29 mouse cellular contexts compared by ENCODE assay signal in the genomic region with DNA sequence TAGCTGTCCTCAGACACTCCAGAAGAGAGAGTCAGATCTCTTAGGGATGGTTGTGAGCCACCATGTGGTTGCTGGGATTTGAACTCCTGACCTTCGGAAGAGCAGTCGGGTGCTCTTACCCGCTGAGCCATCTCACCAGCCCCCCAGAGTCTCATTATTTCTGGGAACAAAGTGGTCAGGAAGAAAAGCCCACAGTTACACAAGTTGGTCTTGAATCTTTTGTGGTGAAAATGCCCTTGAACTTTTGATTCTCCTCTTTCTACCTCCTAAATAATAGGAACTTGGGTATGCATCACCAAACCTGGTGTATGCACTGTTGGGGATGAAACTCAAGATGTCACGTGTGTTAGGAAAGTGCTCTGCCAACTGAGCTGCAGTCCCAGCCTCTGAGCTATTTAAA. TPM values are rescaled to one million over a fixed set of nuclear protein-coding genes. Genes with fewer than 3 reads are reported as not detected.
DNase-seq lines count a peak whose midpoint lies in the region; ATAC-seq and TF ChIP-seq lines count a peak whose summit lies in the region.
"Had no signal": no experiment of that assay in that cellular context is flagged by ENCODE, and none has a peak within 500 bp of the region (broad histone marks: within the 10 kb centered on the region; RNA-seq: fewer than 3 reads in every experiment).

No protein-coding gene starts in this region.

- TF ChIP-seq EP300 in liver, postnatal 0 days (IDR thresholded peaks at IDR 0.05; ENCODE audit: low read depth) = no peak
- no peak for TF ChIP-seq EP300 in CH12.LX (IDR thresholded peaks at IDR 0.05; ENCODE audit: low read length)

- 52% methylated on average over 4 of the region's 4 CpGs for WGBS in liver, adult 2 months
- WGBS in liver, postnatal 0 days (ENCODE audit: insufficient replicate concordance) = 70% methylated on average over 4 of the region's 4 CpGs
- WGBS in kidney, embryonic 15.5 days = 69% methylated on average over 4 of the region's 4 CpGs
- 61% methylated on average over 4 of the region's 4 CpGs for WGBS in forebrain, embryonic 13.5 days
- 43% methylated on average over 4 of the region's 4 CpGs for WGBS in cerebellum, adult 2 months

- TF ChIP-seq RAD21 in CH12.LX (IDR thresholded peaks at IDR 0.05; ENCODE audit: low read depth, low read length) = no peak

- in situ Hi-C loops in CH12.LX (cut with MboI; ENCODE audit: low pct_ligation_motif_present, low pct_unique_long_range_greater_than_20kb, low sequenced_read_pairs) = loop anchor here (25.0 kb wide), 1 partner anchor 295 kb away; the partner anchor contains the start of genes Abhd16b and Tpd52l2

- H3K4me3 ChIP-seq in liver, adult 2 months (ENCODE audit: insufficient read depth, low read depth, low read length) = no peak overlapping the region
- no peak overlapping the region for H3K4me3 ChIP-seq in liver, postnatal 0 days (ENCODE audit: low read depth, low read length)
- no peak overlapping the region for H3K4me3 ChIP-seq in CH12.LX (replicated peaks in 1 of 3; ENCODE audit: low read depth in 2 of 3, low read length in 2 of 3, poor library complexity in 1 of 3)
- no peak overlapping the region for H3K4me3 ChIP-seq in kidney, embryonic 15.5 days (replicated peaks)
- no peak overlapping the region for H3K4me3 ChIP-seq in forebrain, embryonic 13.5 days
- H3K4me3 ChIP-seq in cerebellum, adult 2 months (replicated peaks; ENCODE audit: insufficient read depth, low read depth, low read length) = no peak overlapping the region
- H3K4me3 ChIP-seq: forebrain, embryonic 10.5 days; gastrocnemius, adult 2 months; heart, embryonic 12.5 days; heart, embryonic 15.5 days; hindbrain, embryonic 10.5 days; hindbrain, embryonic 13.5 days; intestine, embryonic 15.5 days had no signal

- H3K4me2 ChIP-seq in liver, postnatal 0 days (ENCODE audit: low read depth, low read length) = no peak overlapping the region
- H3K4me2 ChIP-seq in CH12.LX (ENCODE audit: insufficient read depth, low read depth, poor library complexity, severe bottlenecking) = peak overlapping the region; percentile 26; the same call in 1 of the 2 replicates
- no peak overlapping the region for H3K4me2 ChIP-seq in kidney, embryonic 15.5 days
- H3K4me2 ChIP-seq in forebrain, embryonic 13.5 days = no peak overlapping the region
- H3K4me2 ChIP-seq: heart, embryonic 12.5 days; heart, embryonic 15.5 days; hindbrain, embryonic 13.5 days; intestine, embryonic 15.5 days had no signal

- no peaks in the 10 kb centered on the region for H3K79me2 ChIP-seq in liver, adult 2 months (ENCODE audit: control insufficient read depth, insufficient read depth, low read length)
- H3K79me2 ChIP-seq in CH12.LX (replicated peaks; ENCODE audit: control insufficient read depth, extremely low read depth, insufficient read depth, poor library complexity, severe bottlenecking) = no peaks in the 10 kb centered on the region

- DNase-seq in liver, adult 2 months (ENCODE audit: extremely low read depth, low read depth, low spot score) = peak; percentile 13
- DNase-seq in liver, postnatal 0 days = no peak
- peak; percentile 18 for DNase-seq in CH12.LX (ENCODE audit: extremely low read depth)
- peak; percentile 66 for DNase-seq in R1 (ENCODE audit: low read depth, low spot score)
- DNase-seq in cerebellum, adult 2 months = no peak
- DNase-seq: adrenal gland, adult 2 months; adrenal gland, postnatal 25 days; cerebellum, adult 11-12 months; cerebellum, adult 9-10 months; cerebellum, postnatal 14 days; forebrain, postnatal 0 days; gastrocnemius, adult 2 months; gastrocnemius, postnatal 14 days; heart, adult 18-20 months; heart, postnatal 10 days; heart, postnatal 36 days had no signal

- no peaks in the 10 kb centered on the region for H3K9me3 ChIP-seq in liver, postnatal 0 days (ENCODE audit: low read length)
- no peaks in the 10 kb centered on the region for H3K9me3 ChIP-seq in CH12.LX (replicated peaks; ENCODE audit: low read length)
- H3K9me3 ChIP-seq in kidney, embryonic 15.5 days (replicated peaks) = no peaks in the 10 kb centered on the region
- no peaks in the 10 kb centered on the region for H3K9me3 ChIP-seq in forebrain, embryonic 13.5 days (replicated peaks)
- H3K9me3 ChIP-seq: forebrain, embryonic 10.5 days; heart, embryonic 12.5 days; heart, embryonic 15.5 days; hindbrain, embryonic 10.5 days; hindbrain, embryonic 13.5 days; intestine, embryonic 15.5 days had no signal

- TF ChIP-seq POLR2A in liver, adult 2 months (IDR thresholded peaks at IDR 0.05; ENCODE audit: extremely low read depth, insufficient read depth, low read length) = no peak
- TF ChIP-seq POLR2A in CH12.LX (IDR thresholded peaks at IDR 0.05; ENCODE audit: low read depth, low read length) = no peak
- no peak for TF ChIP-seq POLR2A in cerebellum, adult 2 months (IDR thresholded peaks at IDR 0.05; ENCODE audit: borderline replicate concordance, insufficient read depth, low read length)

- no peak overlapping the region for H3K9ac ChIP-seq in liver, adult 2 months (ENCODE audit: low read depth, low read length)
- no peak overlapping the region for H3K9ac ChIP-seq in liver, postnatal 0 days (replicated peaks)
- H3K9ac ChIP-seq in CH12.LX (ENCODE audit: insufficient read depth, low read depth) = no peak overlapping the region; the same call in 1 of the 2 replicates
- no peak overlapping the region for H3K9ac ChIP-seq in kidney, embryonic 15.5 days
- H3K9ac ChIP-seq in forebrain, embryonic 13.5 days = no peak overlapping the region
- H3K9ac ChIP-seq: forebrain, postnatal 0 days; heart, embryonic 12.5 days; heart, embryonic 15.5 days; hindbrain, embryonic 13.5 days; intestine, embryonic 15.5 days had no signal

- no peaks in the 10 kb centered on the region for H3K27me3 ChIP-seq in liver, adult 2 months (ENCODE audit: control insufficient read depth, insufficient read depth, low read length)
- H3K27me3 ChIP-seq in liver, postnatal 0 days (ENCODE audit: insufficient read depth, low read length) = no peaks in the 10 kb centered on the region
- no peaks in the 10 kb centered on the region for H3K27me3 ChIP-seq in CH12.LX (replicated peaks)
- H3K27me3 ChIP-seq in kidney, embryonic 15.5 days = no peaks in the 10 kb centered on the region
- H3K27me3 ChIP-seq in forebrain, embryonic 13.5 days = no peaks in the 10 kb centered on the region
- no peaks in the 10 kb centered on the region for H3K27me3 ChIP-seq in cerebellum, adult 2 months (ENCODE audit: control insufficient read depth, insufficient read depth, low read length)
- H3K27me3 ChIP-seq: heart, embryonic 15.5 days; hindbrain, embryonic 13.5 days; intestine, embryonic 15.5 days had no signal

- peaks cover 18% of the 10 kb centered on the region for H3K4me1 ChIP-seq in liver, adult 2 months (ENCODE audit: control insufficient read depth, insufficient read depth, low read length)
- peaks cover 20% of the 10 kb centered on the region for H3K4me1 ChIP-seq in liver, postnatal 0 days (ENCODE audit: insufficient read depth)
- H3K4me1 ChIP-seq in CH12.LX (ENCODE audit: control insufficient read depth in 1 of 2, insufficient read depth in 2 of 2) = peaks cover 14 to 51% of the 10 kb centered on the region in 2 experiments
- peaks cover 12% of the 10 kb centered on the region for H3K4me1 ChIP-seq in kidney, embryonic 15.5 days
- H3K4me1 ChIP-seq in forebrain, embryonic 13.5 days = peaks cover 9% of the 10 kb centered on the region
- peaks cover 4% of the 10 kb centered on the region; the same call in 1 of the 2 replicates for H3K4me1 ChIP-seq in cerebellum, adult 2 months (ENCODE audit: control insufficient read depth, insufficient read depth, low read length)

- no peak for ATAC-seq in liver, postnatal 0 days
- no peak for ATAC-seq in kidney, embryonic 15.5 days (replicated peaks; ENCODE audit: low FRiP score)
- no peak for ATAC-seq in forebrain, embryonic 13.5 days
- ATAC-seq: forebrain, embryonic 14.5 days; forebrain, postnatal 0 days; hindbrain, embryonic 16.5 days; intestine, embryonic 15.5 days; Patski had no signal

- no peak overlapping the region for H3K27ac ChIP-seq in liver, adult 2 months (replicated peaks; ENCODE audit: insufficient read depth, low read depth, low read length)
- no peak overlapping the region for H3K27ac ChIP-seq in liver, postnatal 0 days (ENCODE audit: low read depth)
- peak overlapping the region; percentile 98; the same call in 1 of the 2 replicates for H3K27ac ChIP-seq in CH12.LX (ENCODE audit: insufficient read depth, low read depth)
- H3K27ac ChIP-seq in kidney, embryonic 15.5 days = no peak overlapping the region
- H3K27ac ChIP-seq in forebrain, embryonic 13.5 days = no peak overlapping the region
- H3K27ac ChIP-seq in cerebellum, adult 2 months (ENCODE audit: insufficient read depth, low read length) = no peak overlapping the region
- H3K27ac ChIP-seq: forebrain, embryonic 10.5 days; gastrocnemius, adult 2 months; heart, embryonic 15.5 days; hindbrain, embryonic 10.5 days; hindbrain, embryonic 13.5 days; intestine, embryonic 15.5 days had no signal

- no peaks in the 10 kb centered on the region for H3K36me3 ChIP-seq in liver, adult 2 months (ENCODE audit: control insufficient read depth, insufficient read depth, low read length)
- H3K36me3 ChIP-seq in liver, postnatal 0 days (replicated peaks; ENCODE audit: insufficient read depth, low read length) = no peaks in the 10 kb centered on the region
- H3K36me3 ChIP-seq in CH12.LX (replicated peaks in 1 of 2; ENCODE audit: control insufficient read depth in 1 of 2, insufficient read depth in 1 of 2, low read length in 1 of 2) = peaks cover 0 to 6% of the 10 kb centered on the region in 2 experiments
- peaks cover 16% of the 10 kb centered on the region for H3K36me3 ChIP-seq in kidney, embryonic 15.5 days
- peaks cover 16% of the 10 kb centered on the region for H3K36me3 ChIP-seq in forebrain, embryonic 13.5 days (ENCODE audit: poor library complexity, severe bottlenecking)
- H3K36me3 ChIP-seq: heart, embryonic 15.5 days; intestine, embryonic 15.5 days had no signal

- dilution Hi-C loops in CH12.LX (cut with MboI; ENCODE audit: extremely low pct_ligation_motif_present, extremely low pct_unique_long_range_greater_than_20kb, low sequenced_read_pairs) = no loop called here

- no peak for TF ChIP-seq CTCF in liver, adult 2 months (IDR thresholded peaks at IDR 0.05; ENCODE audit: low read depth, low read length)
- no peak for TF ChIP-seq CTCF in liver, postnatal 0 days (IDR thresholded peaks at IDR 0.05; ENCODE audit: low read depth)
- TF ChIP-seq CTCF in CH12.LX (conservative IDR thresholded peaks at IDR 0.05 in 1 of 2, IDR thresholded peaks at IDR 0.05 in 1 of 2; ENCODE audit: low read depth in 2 of 2, low read length in 2 of 2) = no peak
- no peak for TF ChIP-seq CTCF in cerebellum, adult 2 months (IDR thresholded peaks at IDR 0.05; ENCODE audit: borderline replicate concordance, insufficient read depth, low read depth, low read length)

RNA-seq across cellular contexts. Expression of gene Ppdpf, which starts 4.9 kb away (rescaled TPM):
- 44.4 and 48.4 TPM in 2 replicates for total RNA-seq in liver, adult 2 months (2014; rRNA removed)
- polyA plus RNA-seq in liver, adult 2 months (2012; rRNA removed) = 181 and 217 TPM in 2 replicates
- 120 and 125 TPM in 2 replicates for polyA plus RNA-seq in liver, postnatal 0 days (2015; fragmentation: Nextera tagmentation; extraction: Ambion mirVana)
- total RNA-seq in CH12.LX (2012; rRNA removed) (60.0 and 68.9 TPM in 2 replicates), CH12.LX (2014; rRNA removed) (57.6 and 71.2 TPM in 2 replicates)
- polyA plus RNA-seq in CH12.LX (2012; ENCODE audit: insufficient read length, low read depth) = 75.5 and 113 TPM in 2 replicates
- 315 and 330 TPM in 2 replicates for polyA plus RNA-seq in kidney, embryonic 15.5 days (2015; fragmentation: Nextera tagmentation; extraction: Ambion mirVana)
- 540 and 547 TPM in 2 replicates for polyA plus RNA-seq in forebrain, embryonic 13.5 days (2015; fragmentation: Nextera tagmentation; extraction: Ambion mirVana)
- polyA plus RNA-seq in cerebellum, adult 2 months (2012; rRNA removed) = 110 and 111 TPM in 2 replicates

RNA-seq across cellular contexts. Expression of gene Ptk6, which starts 10.7 kb away (rescaled TPM):
- total RNA-seq in liver, adult 2 months (2014; rRNA removed) = 1.1 and 2.5 TPM in 2 replicates
- polyA plus RNA-seq in liver, adult 2 months (2012; rRNA removed) = 0.81 and 0.83 TPM in 2 replicates
- 0.20 and 0.27 TPM in 2 replicates for polyA plus RNA-seq in liver, postnatal 0 days (2015; fragmentation: Nextera tagmentation; extraction: Ambion mirVana)
- total RNA-seq in CH12.LX (2012; rRNA removed) (0.04 and 0.17 TPM in 2 replicates), CH12.LX (2014; rRNA removed) (0.05 TPM in 1 of 2 replicates, not detected in the other)
- 0.07 and 0.09 TPM in 2 replicates for polyA plus RNA-seq in CH12.LX (2012; ENCODE audit: insufficient read length, low read depth)
- 0.04 TPM in 1 of 2 replicates, not detected in the other for polyA plus RNA-seq in kidney, embryonic 15.5 days (2015; fragmentation: Nextera tagmentation; extraction: Ambion mirVana)
- not detected in 2 replicates for polyA plus RNA-seq in forebrain, embryonic 13.5 days (2015; fragmentation: Nextera tagmentation; extraction: Ambion mirVana)
- 0.03 and 0.07 TPM in 2 replicates for polyA plus RNA-seq in cerebellum, adult 2 months (2012; rRNA removed)
- total RNA-seq: adrenal gland, postnatal 25 days; forebrain, postnatal 0 days; gastrocnemius, adult 2 months; gastrocnemius, postnatal 14 days; heart, postnatal 10 days had no signal
- polyA plus RNA-seq: embryonic facial prominence, embryonic 11.5 days; forebrain, embryonic 10.5 days; forebrain, embryonic 14.5 days; forebrain, postnatal 0 days; heart, embryonic 12.5 days; hindbrain, embryonic 10.5 days; hindbrain, embryonic 13.5 days; hindbrain, embryonic 16.5 days; Patski had no signal

RNA-seq across cellular contexts. Expression of gene Srms, which starts 21.0 kb away (rescaled TPM):
- total RNA-seq in liver, adult 2 months (2014; rRNA removed) = 0.28 and 0.54 TPM in 2 replicates
- polyA plus RNA-seq in liver, adult 2 months (2012; rRNA removed) = 1.3 and 1.7 TPM in 2 replicates
- polyA plus RNA-seq in liver, postnatal 0 days (2015; fragmentation: Nextera tagmentation; extraction: Ambion mirVana) = 0.35 and 0.44 TPM in 2 replicates
- total RNA-seq in CH12.LX (2012; rRNA removed) = 0.08 and 0.17 TPM in 2 replicates
- total RNA-seq in CH12.LX (2014; rRNA removed) = 0.13 and 0.14 TPM in 2 replicates
- 0.41 TPM in 1 of 2 replicates, not detected in the other for polyA plus RNA-seq in CH12.LX (2012; ENCODE audit: insufficient read length, low read depth)
- polyA plus RNA-seq in kidney, embryonic 15.5 days (2015; fragmentation: Nextera tagmentation; extraction: Ambion mirVana) = 0.24 and 0.45 TPM in 2 replicates
- 0.06 and 0.11 TPM in 2 replicates for polyA plus RNA-seq in forebrain, embryonic 13.5 days (2015; fragmentation: Nextera tagmentation; extraction: Ambion mirVana)
- 0.41 and 0.46 TPM in 2 replicates for polyA plus RNA-seq in cerebellum, adult 2 months (2012; rRNA removed)
- polyA plus RNA-seq: embryonic facial prominence, embryonic 11.5 days; hindbrain, embryonic 10.5 days; Patski had no signal

RNA-seq across cellular contexts. Expression of gene Fndc11, which starts 27.9 kb away (rescaled TPM):
- not detected in 2 replicates for total RNA-seq in liver, adult 2 months (2014; rRNA removed)
- 0.10 and 0.12 TPM in 2 replicates for polyA plus RNA-seq in liver, adult 2 months (2012; rRNA removed)
- polyA plus RNA-seq in liver, postnatal 0 days (2015; fragmentation: Nextera tagmentation; extraction: Ambion mirVana) = 0.09 TPM in 1 of 2 replicates, not detected in the other
- total RNA-seq in CH12.LX (2012; rRNA removed) = 0.25 and 0.59 TPM in 2 replicates
- total RNA-seq in CH12.LX (2014; rRNA removed) = not detected in 2 replicates
- polyA plus RNA-seq in CH12.LX (2012; ENCODE audit: insufficient read length, low read depth) = not detected in 2 replicates
- 0.14 and 0.26 TPM in 2 replicates for polyA plus RNA-seq in kidney, embryonic 15.5 days (2015; fragmentation: Nextera tagmentation; extraction: Ambion mirVana)
- 0.15 and 0.23 TPM in 2 replicates for polyA plus RNA-seq in forebrain, embryonic 13.5 days (2015; fragmentation: Nextera tagmentation; extraction: Ambion mirVana)
- polyA plus RNA-seq in cerebellum, adult 2 months (2012; rRNA removed) = 0.46 TPM in 1 of 2 replicates, not detected in the other
- total RNA-seq: forebrain, postnatal 0 days; gastrocnemius, adult 2 months; gastrocnemius, postnatal 14 days; heart, adult 18-20 months had no signal
- polyA plus RNA-seq: embryonic facial prominence, embryonic 11.5 days; embryonic facial prominence, embryonic 14.5 days; heart, embryonic 12.5 days; intestine, embryonic 15.5 days; Patski had no signal

RNA-seq across cellular contexts. Expression of gene Eef1a2, which starts 35.1 kb away (rescaled TPM):
- total RNA-seq in liver, adult 2 months (2014; rRNA removed) = 0.34 and 0.74 TPM in 2 replicates
- polyA plus RNA-seq in liver, adult 2 months (2012; rRNA removed) = not detected in 2 replicates
- 0.05 TPM in 1 of 2 replicates, not detected in the other for polyA plus RNA-seq in liver, postnatal 0 days (2015; fragmentation: Nextera tagmentation; extraction: Ambion mirVana)
- total RNA-seq in CH12.LX (2012; rRNA removed) (not detected in 2 replicates), CH12.LX (2014; rRNA removed) (not detected in 2 replicates)
- not detected in 2 replicates for polyA plus RNA-seq in CH12.LX (2012; ENCODE audit: insufficient read length, low read depth)
- polyA plus RNA-seq in kidney, embryonic 15.5 days (2015; fragmentation: Nextera tagmentation; extraction: Ambion mirVana) = 0.08 and 0.17 TPM in 2 replicates
- 1.7 and 1.9 TPM in 2 replicates for polyA plus RNA-seq in forebrain, embryonic 13.5 days (2015; fragmentation: Nextera tagmentation; extraction: Ambion mirVana)
- 1,226 and 1,413 TPM in 2 replicates for polyA plus RNA-seq in cerebellum, adult 2 months (2012; rRNA removed)
- polyA plus RNA-seq: Patski had no signal

Comparison
In these comparisons a context has a peak if more than half of its experiments do, and no peak if none do; other contexts are left out.
1. DNase-seq: peak in liver, adult 2 months (single experiment), CH12.LX (single experiment) and R1 (single experiment); none in liver, postnatal 0 days (single experiment) and cerebellum, adult 2 months (0 of 2).